Mouse (Mus musculus) right cerebral cortex, adult 18-20 months (tissue): ENCODE measurements at regions not wholly inside any gene's neighbourhood (a gene's known extent, or its start where the extent isn't known, plus 50 kb on each side); places are given as distances from the start of the nearest gene placed in this dataset.
"Not testable (repeated sequence)": the region's sequence is repeated elsewhere in the genome, so short reads cannot be mapped to it uniquely, and the experiment has no call there.

Experiments
- DNase-seq: peaks from one replicate; pipeline ENCODE4 v3.0.0; 2022; ENCODE audit warnings: mixed read lengths

DNA sequence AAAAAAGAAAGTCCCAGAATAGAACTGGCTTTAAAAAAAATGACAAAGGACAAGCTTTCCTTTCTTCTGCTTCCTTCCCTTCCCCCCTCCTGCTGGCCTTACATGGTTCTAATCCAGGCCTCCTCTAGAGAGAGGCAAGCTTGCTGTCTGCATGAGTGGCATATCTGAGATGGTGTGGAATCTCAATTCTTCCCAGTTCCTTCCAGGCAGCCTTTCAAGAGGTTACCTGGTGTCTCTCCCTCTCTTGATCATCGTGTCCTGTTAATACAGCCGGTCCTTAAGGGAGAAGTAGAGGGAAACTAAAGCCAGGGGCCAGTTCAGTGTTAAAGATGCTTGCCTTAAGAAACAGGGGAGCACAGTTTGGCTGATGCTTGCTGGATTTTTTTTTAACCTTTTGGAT is 607.1 kb upstream of the Clint1 start:
- DNase-seq, result no peak

DNA sequence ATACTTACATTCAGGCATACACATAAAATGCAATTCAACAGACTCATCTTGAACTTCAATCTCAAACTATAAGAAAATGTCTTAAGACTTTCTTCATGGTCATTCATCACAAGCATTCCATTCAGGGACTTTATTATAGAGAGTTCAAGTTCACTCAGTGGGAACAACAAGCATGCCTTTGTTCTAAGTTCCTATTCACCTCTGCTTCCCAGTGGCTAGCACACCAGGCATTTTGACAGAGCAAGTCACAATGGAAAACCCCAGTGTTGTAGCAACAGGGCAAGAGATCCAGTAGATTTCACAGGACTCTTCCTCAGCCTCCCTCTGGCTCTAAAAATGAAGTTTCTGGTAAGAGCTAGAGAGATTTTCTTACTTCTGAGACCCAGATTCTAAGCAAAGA is 595.8 kb upstream of the Clint1 start:
- no peak for DNase-seq

DNA sequence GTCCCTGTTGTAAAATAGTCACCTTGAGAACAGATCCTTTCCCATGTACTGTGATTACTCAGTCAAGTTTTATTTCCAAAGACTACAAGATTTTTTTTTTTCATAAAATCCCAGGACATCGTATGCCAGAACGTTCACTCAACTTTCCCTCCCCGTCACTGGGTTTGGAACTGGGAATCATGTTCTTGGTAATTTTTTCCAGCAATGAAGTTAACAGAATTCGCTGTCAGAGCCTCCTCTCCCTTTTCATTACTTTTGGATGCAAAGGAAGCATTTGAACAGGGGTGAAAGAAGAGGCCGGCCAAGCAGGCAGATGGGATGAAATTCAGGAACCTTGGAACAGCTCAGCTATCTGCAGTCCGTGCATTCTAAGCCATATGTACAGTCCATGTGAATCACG is 589.7 kb upstream of the Clint1 start:
- DNase-seq, result no peak

DNA sequence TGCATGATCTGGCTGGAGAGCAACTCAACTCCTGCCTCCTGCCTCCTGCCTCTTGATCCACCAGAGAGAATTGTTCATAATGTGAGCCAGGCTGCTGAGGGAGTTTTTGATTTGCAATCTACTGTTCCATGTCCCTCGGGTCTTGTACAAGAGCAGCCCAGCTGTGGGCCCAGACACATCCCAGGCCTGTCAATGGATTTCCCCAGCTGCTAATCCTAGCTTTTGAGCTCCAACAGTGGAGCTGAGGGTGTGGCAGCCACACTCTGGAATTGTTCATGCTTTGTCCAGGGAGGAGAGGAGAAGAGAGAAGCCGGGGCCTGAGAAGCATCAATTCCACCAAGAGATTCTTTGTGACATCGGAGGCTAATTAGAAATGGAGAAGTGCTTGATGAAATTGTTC is 587.9 kb upstream of the Clint1 start:
- DNase-seq, result no peak

DNA sequence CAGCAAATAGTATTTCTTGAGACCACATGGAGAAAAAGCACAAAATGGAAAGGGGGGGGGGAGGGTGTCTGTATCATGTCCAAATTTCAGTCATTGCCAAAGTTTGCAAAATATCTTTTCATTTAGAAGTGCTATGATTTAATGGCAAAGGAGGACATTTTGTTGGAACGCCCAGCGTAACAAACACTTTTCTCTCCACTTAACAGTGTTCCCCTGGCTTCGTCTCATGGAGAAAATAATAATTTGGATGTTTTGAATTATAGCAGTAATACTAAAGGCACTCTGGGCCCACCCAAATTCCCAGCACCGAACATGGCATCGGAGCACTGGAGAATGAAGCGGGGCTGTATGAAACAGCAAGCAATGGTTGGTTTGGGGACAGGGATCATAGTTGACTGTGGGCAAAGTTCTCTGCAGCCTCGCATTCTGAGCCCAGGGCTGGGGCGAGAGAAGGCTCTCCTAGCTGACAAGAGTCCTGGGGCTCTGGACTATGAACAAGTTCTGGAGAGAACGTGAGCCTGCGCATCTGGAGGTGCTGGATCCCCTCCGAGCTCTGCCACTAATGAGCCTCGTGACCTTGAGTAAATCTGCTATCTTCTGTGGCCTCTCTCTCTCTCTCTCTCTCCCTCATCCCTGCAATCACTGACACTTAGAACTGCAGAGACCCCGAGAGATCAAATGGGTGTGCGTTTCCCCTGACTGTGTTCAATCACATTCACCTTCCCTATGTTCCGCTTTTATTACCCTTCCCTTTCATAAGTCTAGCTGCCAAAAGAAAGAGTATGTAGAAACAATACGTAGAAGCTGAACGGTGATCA is 586.5 kb upstream of the Clint1 start:
- no peak for DNase-seq

DNA sequence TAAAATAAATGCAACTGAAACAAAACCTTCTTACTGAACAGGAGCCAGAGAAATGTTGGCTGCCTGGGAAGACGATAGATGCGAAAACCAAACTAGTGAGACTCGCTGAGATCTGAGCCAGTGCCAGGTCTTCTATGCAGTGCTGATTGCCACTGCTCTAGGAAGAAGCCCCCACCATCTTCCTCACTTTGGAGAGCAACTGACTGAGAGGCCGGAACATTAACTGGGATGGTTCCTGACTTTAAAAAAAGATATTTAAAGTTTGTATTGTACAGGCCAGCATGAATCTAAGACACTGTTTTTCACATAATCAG is 585.9 kb upstream of the Clint1 start:
- no peak for DNase-seq

DNA sequence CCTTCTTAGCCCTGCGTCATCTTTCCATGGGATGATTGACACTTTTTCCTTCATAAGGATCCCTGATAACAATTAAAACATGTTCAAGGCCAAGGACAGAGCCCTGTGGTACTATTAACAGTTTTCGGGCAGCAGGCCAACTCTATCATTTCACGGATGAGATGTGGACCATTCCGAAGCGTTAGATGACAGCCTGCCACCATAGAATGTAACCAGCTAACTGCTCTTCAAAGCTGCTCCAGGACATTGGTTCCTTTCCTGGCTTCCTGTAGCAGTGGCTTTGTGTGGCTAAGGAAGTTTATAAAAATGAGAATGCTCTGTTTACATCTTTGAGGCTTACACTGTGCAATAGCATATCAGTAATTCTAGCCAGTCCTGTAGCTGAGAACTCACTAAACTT is 582.6 kb upstream of the Clint1 start:
- DNase-seq, result no peak

DNA sequence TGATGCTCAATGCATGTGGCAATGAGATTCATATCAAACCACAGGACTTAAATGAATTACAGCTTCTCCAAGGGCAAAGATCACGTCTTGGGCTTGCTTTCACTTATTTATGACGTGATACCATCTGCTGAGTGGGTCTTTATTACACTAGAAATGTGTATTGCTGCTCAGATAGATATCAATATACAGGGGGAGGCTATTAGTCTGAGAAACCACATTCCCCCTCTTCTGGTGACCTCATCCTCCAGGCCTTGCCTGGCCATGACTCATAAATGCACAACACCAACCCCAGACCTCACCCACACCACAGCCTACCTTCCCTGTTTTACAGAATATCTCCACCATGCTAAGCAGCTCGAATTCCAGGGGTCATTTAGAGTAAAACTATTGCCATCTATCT is 580.6 kb upstream of the Clint1 start:
- DNase-seq, result no peak

DNA sequence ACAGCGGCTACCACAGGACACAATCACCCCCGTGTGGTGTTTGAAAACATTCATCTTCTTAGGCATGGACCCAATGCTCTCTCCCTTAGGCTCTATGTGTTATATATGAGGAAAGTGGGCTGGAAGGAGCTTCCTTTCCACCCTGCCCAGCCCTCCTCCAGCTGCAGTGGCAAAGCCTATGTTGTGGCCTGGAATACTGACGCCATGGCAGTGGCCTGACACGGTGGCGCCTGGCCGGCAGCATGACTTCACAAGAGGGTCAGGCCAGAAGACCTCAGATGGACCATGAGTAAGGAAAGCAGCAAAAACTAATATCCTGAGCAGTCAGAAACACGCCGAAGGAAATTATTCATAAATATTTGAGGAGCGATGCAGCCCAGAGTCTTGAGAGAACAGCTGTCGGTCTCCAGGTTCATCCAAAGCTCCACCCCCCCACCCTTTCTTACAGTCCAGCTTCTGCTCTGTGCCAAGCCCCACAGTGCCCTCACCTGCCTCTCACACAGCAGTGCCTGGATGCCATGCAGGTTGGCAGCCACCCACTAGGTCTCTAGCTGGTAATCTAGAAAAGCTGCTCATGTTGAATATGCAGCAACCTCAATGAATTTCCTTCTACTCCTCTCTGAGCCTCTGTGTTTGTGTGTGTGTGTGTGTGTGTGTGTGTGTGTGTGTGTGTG is 577.3 kb upstream of the Clint1 start:
- no peak for DNase-seq

DNA sequence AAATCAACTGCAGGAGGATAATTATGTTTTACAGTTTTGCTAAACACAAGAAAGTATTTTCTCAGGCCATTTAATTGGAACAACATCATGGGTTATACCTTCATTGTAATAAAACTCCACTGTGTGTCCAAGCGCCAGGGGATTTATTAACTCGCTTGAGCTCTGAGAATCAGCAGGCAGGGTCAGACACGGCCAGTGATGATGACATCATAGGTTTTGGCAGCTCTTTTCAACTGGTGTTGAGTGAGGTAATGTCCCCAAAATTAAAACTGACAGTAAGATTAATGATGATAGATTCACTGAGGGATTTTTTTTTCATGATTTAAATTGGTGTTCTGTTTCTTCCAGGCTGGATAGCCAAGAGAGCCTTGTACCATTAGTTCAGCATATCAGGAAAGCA is 576.7 kb upstream of the Clint1 start:
- DNase-seq, result no peak

DNA sequence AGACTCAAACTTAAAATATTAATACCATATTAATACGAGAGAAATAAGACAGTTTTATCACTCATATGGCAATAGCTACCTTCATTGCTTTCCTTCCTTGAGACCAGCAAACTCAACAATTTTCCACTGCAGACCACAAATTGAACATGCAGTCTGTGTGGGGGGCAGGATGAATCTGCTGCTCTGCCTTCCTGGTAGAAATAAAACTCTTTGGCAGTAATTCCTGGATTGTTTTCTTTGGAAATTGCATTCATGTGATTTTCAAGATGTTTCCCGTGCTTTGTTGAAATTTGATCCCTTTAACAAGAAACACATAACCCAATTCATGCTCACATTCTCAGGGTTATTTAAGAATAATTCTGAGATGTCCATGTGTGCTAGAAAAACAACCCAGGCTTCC is 555.1 kb upstream of the Clint1 start:
- no peak for DNase-seq

DNA sequence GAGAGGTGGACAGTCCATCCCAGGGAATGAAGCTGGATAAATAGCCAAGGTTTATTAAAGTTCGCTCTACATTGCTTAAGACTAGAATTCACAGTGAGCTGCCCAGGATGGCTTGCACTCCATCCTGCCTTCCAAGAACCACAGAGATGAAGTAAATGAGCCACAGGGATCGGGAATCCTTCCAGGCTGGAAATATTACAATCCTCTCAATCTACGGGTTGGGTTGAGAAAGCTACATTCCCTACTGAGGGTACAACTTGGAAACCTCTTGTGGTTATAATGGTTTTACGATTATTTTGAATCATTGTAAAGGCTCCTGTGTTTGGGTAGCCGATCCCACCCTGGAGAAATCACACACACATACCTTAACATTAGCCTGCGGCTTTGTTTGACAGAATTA is 539.9 kb upstream of the Clint1 start:
- no peak for DNase-seq

DNA sequence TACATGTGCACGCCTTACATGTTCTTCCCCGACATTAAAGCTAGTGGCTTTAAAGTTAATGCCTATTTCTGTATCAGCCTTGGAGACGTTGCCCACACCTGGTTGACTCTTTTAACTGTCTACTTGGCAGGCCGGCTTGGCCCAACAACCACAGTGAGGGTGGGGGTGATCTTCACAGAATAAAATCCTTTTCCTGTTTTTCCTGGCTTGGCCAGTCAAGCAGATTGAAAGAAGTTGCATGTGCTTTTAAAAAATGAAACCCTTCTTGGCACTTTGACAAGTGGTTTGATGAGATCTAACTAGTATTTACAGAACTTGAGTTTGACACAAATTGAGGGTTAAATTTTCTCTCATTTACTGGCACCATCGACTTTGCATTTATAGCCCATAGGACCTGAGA is 528.1 kb upstream of the Clint1 start:
- no peak for DNase-seq

DNA sequence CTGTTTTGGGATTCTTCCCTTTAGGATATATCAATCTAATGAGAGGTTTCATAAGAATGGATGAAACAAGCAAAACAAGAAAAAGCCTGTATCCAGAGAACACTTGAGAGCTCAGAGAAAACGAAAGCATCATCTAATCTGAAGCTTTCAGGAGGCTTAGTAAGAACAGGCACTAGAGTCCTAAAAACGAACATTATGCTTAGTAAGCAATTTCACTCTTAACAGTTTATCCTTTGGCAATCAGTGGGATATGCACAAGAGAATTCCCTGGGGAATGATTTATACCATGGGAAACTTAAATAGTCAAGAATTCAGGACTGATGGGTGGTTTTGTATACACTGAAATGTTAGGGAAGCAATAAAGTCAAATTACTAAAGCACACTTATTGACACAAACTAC is 521.5 kb upstream of the Clint1 start:
- DNase-seq, result no peak

DNA sequence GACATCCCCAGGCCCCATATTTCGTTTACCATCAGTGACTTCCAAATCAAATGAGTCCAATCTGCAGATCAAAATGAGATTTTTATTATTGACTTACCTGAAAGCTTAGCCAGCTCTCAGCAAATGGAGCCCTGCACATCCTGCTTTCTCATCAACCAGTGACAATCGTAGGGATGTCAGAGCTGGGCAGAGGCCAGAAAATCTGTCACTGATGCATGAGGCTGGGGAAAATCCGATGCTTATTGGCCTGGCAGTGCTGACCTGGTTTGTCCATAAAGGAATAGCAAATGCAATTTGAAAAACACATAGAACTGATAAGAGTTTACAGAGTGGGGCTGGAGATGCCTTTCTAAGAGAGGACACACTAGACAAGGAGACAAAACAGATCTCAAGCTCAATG is 518.1 kb upstream of the Clint1 start:
- DNase-seq, result no peak

DNA sequence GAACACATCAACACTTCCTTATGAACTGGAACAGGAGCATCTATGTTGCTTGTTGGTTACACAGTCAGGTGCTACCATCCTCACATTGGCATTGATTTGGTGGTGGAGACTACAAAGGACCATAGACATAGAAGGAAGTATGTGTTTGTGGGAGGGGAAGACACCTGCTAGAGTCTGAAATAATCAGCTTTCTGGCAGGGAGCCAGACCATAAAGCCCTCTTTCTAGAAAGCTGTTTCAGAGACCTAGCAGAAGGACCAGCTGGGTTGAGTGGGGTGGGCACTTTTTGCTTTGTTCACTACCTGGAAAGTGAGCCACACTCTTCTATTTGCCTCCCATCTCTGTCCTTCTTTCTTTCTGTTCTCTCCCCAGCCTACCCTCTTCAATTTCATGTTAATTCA is 502.5 kb upstream of the Clint1 start:
- DNase-seq, result no peak

DNA sequence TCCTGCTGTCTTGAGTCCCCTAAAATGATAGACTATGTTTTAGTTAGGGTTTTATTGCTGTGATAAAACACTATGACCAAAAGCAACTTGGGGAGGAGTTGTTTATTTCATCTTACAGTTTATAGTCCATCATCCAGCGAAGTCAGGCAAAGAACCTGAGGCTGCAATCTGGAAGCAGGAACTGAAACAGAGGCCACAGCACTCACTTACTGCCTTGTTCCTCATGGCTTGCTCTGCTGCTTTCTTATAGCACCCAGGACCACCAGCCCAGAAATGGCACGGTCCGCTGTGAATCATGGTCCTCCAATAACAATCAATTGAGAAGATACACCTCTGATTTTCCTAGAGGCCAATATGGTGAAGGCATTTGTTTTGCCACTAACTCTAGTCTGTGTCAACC is 486.5 kb upstream of the Clint1 start:
- no peak for DNase-seq

DNA sequence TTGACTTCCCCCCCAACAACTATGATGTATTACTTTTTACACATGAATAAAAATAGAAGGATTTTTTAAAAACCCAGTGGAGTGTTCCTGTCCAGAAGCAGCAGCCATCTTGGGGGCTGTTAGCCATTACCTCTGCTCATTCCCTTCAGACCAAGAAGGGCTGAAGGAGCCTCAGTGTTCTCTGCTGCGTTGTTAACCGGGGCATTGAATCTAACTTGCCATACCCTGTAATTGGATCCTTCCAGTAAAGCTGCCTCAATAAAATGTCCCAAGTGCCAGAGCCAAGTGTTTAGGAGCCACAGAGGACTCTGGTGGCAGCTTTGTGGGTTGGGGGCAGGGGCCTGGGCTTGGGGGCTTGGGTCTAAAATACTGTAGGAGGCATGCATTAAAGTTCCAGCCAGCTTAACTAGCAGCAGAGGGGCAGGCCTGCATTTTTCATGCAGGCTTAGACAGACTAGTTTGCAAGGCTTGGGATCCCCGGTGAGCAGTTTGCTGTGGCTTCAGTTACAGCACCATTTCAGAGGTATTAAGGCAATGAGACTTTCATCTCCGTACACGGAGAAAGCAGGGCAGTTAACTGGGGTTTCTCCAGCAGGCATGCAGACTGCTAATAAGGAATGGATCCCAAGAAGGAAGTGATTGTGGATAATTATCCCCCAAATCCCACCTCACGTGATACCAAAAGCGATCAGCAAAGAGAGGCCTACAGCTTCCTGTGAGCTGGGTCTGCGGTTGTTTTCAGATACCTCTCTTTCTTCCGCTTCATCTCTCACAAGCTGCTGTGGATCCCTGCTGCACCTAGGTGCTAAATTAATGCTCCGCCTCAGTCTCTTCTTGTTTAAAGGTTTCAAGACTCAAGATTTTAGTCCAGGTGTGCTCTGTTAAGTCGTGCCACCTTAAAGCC is 462.4 kb upstream of the Clint1 start:
- DNase-seq, result no peak

DNA sequence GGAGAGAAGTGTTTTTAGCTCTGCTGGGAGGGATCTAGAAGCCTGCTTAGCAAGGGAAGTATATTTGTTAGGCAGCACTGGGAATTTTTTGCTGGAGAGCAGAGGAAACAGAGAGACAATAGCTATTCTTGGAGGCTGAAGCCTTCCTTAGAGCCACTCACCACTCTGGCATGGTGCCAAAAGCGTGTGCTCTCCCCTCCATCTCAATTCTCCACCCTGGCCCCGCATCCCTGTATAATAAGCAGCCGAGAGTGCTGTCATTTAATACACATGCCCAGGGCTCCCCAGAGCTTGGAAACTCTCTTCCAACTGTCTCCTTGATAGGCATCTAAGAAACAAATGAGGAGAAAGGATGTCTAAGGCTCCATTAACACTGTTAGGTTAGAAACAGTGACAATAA is 455.8 kb upstream of the Clint1 start:
- no peak for DNase-seq

DNA sequence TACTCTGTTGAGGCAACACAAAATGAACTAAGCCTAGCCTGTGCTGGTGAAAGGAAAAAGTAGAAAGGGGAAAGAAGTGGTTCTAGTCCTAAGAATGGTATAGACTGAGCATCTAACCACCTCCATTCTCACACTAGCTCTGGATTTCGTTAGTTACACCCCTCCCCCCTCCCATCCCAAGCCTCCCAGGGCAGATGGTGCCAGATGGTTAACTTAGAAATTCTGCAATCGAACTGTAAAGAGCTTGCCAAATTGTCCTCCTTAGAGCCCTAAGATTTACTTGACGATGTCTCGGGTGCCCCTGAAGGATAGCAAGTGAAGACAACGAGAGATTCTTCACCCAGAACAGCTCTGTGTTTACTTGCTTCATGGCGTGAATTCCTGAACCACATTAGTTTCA is 453.7 kb upstream of the Clint1 start:
- DNase-seq, result peak; percentile 3

DNA sequence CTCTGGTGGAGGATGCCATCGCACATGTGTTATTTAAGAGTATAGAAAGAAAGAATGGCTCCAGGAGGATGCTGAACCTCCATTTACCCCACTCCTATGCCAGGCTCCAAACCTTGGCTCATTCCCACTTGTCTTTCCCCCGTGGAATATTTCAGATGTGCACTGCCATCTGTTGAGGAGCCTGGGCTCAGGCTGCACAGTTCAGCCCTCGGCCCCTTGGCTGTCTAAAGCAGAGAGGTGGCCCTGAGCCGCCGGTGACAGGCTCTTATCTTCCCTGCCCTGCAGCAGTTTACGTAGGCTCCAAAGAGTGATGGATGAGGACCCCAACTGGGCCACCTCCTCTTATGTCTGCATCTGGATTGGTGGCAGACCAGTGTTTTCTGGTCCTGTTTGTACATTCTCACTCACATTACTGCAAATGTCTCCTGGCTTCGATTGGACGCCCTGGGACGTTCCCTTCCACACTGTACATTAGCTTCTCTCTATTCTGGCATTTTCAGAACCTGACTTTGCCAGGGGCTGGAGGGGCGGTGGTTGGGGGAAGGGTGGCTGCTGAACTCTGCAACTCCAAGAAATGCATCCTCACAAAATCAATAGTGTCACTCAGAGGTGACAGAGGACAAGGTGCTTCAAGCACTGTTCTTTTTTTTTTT is 447.3 kb upstream of the Clint1 start:
- no peak for DNase-seq

DNA sequence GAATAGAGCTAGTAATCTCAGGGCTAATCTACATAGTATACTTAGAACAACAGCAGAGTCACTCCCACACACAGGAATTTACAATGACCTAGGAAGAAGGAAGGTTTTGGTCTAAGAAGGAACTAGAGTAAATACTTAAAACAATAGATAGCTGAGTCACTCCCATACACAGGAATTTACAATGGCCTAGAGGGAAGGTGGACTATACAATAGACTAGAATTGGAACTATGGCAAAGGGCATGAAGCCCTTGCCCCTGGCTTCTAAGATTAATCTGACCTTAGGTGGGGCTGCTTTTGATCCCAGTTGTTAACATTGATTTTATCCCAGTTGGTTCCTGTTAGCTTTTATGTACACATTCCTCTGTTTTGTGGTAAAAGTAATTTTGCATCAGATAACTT is 427.8 kb upstream of the Clint1 start:
- DNase-seq, result not testable (repeated sequence)

DNA sequence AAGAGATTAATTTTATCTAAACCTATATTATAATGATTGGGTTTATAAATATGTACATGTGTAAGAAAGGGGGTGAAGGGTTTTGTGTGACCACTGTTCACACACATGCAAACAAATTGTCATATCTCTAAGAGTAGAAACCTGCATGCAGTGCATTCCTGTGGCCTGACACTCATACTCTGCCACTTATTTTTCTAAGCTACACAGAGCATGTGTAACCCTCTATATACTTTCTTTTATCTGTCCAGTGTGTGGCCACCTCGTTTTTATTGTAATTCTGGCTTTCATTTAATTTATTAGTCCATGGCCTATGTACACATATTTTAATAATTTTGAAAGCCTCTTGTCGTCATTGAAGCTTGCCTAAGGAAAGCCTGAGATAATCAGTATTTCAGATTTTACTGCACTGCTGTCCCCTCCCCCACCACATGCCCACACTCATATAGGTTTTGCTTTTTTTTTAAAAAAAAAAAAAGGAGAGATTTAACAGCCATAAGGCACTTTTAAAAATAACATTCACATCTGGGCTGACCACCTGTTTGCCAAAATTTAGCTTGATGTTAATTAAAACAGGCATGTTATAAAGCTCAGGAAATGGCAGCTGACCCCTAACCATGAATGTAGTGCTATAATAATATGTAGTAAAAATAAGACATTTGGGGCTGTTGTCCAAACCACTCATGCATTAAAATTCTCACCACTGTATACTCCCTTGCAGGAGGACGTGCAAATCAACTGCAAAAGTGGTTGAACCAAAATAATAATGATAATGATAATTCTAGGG is 410.7 kb upstream of the Clint1 start:
- DNase-seq, result no peak
